Mouse (Mus musculus) kidney, postnatal 14 days (tissue): ENCODE measurements around the gene Eef1akmt2.

Experiments used
- DNase-seq: peaks from one replicate; pipeline ENCODE4 v3.0.0; 2022; ENCODE audit warnings: mixed read lengths

Eef1akmt2 gene

GRCm38 (mm10) chr7:132810368-132810767, 42.1 kb downstream of the Eef1akmt2 start:
- DNase-seq, result peak; percentile 58

- DNase-seq, result no peak
These were observed 42.8 kb downstream of the Eef1akmt2 start for GRCm38 (mm10) chr7:132809721-132810120.

GRCm38 (mm10) chr7:132808841-132809682, 43.4 kb downstream of the Eef1akmt2 start:
- peak; percentile 50 for DNase-seq

GRCm38 (mm10) chr7:132808051-132808796, 44.2 kb downstream of the Eef1akmt2 start:
- peak; percentile 35 for DNase-seq

GRCm38 (mm10) chr7:132806926-132807857, 45.3 kb downstream of the Eef1akmt2 start:
- DNase-seq, result peak; percentile 75

DNA sequence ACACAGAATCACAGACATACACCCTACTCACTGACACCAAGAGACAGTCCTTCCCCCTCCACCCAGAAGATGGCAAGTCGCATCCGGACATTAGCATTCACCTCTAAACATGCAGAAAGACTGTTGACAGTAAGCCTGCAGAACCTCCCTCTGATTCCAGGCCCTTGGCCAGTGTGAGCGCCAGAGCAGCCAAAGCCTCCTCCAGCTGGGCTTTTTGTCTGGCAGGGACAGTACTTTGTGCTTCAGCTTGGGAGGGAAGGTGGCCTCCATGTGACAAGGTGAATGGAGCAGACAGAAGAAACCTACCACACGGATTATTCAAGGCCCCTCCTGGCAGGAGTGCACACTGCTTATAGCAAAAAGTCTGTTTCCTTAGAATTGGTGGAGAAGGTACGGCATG, 46.2 kb downstream of the Eef1akmt2 start:
- DNase-seq, result no peak

DNA sequence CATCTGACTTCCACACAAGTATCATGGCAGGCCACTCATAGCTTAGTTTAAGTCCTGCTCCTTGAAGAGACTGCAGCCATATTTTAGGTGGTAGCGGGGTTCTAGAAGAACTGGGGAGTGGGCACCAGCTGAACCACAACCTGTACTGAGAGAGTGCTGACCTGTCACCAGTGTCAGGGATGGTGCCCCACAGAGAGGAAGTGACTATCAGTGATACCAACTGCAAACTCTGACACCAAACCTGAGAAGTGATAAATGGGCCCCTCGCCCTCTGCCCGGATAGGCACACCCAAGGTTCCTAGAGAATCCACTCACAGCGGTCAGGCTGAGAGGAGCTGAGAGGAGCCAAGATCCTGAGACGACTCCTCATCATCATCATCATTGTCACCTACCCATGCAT, 47.5 kb downstream of the Eef1akmt2 start:
- no peak for DNase-seq

DNA sequence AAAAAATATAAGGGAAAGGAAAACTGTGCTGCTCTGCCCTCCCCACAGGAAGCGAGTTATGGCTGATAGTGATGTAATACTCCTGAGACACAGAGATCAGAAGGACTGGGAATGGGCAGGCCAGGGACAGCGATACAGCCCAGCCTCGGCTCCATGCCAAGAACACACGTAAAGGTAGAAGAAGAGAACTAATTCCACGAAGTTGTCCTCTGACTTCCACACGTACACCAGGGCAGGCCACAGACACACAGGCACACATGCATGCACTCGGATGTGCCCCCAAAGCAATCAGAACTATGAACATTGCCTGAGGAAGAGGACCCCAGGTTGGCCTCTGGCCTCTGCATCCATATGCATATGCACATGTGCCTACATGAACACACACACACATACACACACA, 48.0 kb downstream of the Eef1akmt2 start:
- peak; percentile 41 for DNase-seq

DNA sequence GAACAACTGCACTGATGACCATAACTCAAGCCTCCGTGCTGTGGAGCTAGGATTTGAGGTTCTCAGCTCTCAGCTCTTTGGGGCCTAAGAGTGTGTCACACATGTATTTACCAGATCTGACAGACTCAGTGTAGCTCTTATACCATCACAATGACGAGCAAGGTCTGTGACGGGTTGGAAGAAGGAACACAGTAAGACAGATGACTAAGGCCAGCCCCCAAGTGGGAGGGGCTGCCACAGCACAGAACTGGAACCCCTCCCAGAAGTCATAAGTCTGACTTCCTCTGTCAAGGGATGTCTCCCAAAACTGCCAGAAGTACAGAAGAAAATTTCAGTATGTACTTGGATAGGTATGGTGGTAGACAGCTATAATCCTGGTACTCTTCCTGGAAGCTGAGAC, 48.5 kb downstream of the Eef1akmt2 start:
- DNase-seq, result peak; percentile 63

- DNase-seq, result no peak
These were observed 49.1 kb downstream of the Eef1akmt2 start for GRCm38 (mm10) chr7:132803336-132803735.

DNA sequence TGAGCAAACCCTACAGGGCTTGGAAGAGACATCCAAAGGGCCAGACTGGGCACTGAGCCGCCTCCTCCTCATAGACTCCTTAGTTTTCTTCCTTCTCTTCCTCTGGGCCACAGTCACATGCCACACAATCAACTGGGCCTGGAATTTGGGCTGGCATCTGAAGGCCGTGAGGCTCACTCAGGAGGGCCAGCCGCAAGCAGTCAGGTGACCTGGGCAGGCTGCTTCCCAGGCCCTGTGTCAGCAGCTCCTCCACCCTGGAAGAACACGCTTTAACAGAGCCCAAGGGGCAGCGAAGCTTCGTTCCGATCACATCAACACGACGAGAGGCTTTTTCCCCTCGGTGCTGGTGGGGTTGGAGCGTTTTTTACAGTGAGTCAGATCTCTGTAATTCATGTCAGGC, 49.8 kb downstream of the Eef1akmt2 start:
- DNase-seq, result peak; percentile 42

- peak; percentile 40 for DNase-seq
These were observed 50.4 kb downstream of the Eef1akmt2 start for GRCm38 (mm10) chr7:132802066-132802465.

GRCm38 (mm10) chr7:132801509-132801908, 51.0 kb downstream of the Eef1akmt2 start:
- DNase-seq, result peak; percentile 14

- DNase-seq, result peak; percentile 51
These were observed 51.6 kb downstream of the Eef1akmt2 start for GRCm38 (mm10) chr7:132800868-132801267.

DNA sequence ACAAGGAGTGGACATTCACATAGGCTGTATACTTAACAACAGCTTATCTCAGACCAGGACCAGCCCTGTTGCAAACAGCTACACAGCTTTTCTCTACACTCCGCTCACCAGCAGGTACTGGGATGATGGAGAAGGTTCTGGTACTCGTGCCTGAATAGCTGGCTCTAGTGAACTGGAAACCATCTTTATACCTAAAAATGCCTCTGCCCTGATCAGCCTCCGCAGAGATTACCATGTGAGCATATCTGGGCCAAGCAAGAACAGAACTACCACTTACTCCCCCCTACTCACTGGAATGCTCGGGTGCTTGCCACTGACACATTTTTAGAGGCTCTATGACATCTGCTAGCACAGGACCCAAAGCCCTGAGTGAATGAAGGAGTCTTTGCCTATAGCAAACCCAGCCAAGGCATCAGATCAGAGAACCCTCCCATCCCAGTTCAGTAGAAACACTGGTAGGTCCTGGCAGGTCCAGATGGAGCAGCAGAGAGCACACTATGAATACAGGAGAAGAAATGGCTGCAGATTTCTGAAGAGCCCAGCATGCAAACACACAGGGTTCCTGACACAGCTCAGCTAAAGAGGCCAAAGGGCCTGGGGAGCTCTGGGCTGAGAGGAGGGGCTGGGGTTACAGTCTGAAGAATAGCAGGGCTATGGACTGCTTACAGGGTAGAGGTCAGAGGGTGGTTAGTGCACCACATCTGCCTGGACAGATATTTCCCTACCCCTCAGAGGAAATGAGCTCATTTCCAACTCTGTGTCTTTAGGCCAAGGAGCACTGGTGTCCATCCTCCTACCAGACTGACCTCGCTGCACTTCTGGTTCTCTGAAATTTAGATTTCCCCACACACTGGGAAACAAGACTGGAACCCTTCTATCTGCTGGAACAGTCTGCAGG, 53.1 kb downstream of the Eef1akmt2 start:
- no peak for DNase-seq

GRCm38 (mm10) chr7:132795141-132795540, 57.3 kb downstream of the Eef1akmt2 start:
- DNase-seq, result no peak

DNA sequence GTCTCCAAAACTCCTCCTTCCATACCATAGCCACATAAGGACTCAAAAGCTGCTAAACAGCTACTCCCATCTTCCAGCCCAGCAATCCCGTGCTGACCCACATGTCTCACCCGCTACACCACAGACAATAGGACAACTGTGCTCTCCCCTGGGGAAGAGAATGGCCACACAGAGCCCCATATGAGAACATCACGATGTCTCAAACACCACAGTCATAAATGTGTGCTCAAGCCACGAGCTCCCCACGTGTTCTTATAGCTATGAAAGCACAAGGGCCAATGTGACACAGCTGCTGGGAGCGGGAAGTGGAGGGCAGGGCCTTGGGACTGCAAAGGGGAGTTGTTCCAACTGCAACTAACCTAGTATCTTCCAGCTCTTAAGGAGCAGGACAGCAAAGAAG, 59.0 kb downstream of the Eef1akmt2 start:
- DNase-seq, result no peak

DNA sequence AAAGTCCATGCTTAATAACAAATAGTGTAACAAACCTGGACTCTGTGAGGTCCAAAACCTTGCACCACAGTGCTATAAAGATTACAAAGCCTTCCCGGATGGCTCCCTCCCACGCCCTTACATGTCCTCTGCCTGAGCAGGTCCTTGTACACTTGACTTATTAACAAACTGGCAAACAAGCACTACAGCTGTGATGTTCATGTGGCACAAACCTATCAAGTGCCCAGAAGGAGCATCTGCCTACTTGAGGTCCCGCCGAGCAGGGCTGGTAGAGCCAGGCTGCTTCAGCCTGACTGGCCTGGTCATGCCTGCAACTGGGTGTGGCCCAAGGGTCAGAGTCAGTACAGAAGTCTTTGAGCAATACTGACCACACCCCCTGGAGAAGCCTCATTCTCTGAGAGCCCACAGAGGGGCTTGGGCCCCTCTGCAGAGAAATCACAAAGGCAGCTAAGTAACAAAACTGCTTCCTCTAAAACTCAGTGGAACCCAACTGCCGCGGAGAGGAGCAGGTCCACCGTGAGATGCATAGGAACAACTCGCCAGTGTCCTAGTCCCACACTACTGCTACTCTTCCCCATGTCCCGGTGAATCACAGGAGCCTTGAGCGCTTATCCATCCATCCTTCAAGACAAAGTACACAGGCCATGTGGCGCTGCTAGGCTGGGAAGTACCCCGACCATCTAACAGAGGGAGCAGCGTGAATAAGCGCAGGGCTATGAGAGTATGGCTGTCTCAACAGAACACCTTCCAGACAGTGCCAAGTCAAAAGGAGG, 61.8 kb downstream of the Eef1akmt2 start:
- DNase-seq, result no peak

DNA sequence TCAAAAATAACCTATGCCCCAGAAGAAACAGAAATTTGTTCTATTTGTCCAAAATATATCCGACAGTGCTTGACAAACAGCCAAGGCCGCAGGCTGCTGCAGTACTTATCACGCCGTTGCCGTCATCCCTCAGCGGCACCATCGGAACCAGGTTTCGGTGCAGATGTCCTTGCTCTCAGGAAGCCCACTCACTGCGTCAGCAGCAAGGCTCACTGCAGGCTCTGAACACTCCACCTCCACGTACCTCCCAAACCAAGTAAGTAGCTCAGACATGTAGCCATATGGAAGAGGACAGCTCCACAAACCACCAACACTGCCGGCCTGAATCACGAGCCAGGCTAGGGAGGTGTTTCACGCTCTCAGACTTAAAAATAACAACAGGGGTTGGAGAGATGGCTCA, 63.6 kb downstream of the Eef1akmt2 start:
- DNase-seq, result no peak

GRCm38 (mm10) chr7:132787496-132788190, 64.8 kb downstream of the Eef1akmt2 start:
- no peak for DNase-seq
